Mouse (Mus musculus) small intestine, adult 2 months (tissue): Measurements from ENCODE around the gene Ccdc6. TPM values are rescaled to one million over a fixed set of nuclear protein-coding genes. Genes with fewer than 3 reads are reported as not detected.

Experiments
- H3K27ac ChIP-seq: fragments of 200-500 bp; 2 replicates; pipeline ENCODE4 v1.5.1; 2012; ENCODE audit warnings: low read depth, low read length, control low read depth, inconsistent platforms; ENCODE audit not compliant: insufficient read depth
- H3K27me3 ChIP-seq: fragments of 200-500 bp; 2 replicates; pipeline ENCODE4 v1.6.1; 2012; ENCODE audit warnings: mild to moderate bottlenecking, moderate library complexity, low read length, inconsistent platforms; ENCODE audit not compliant: control insufficient read depth, insufficient read depth
- H3K36me3 ChIP-seq: fragments of 200-500 bp; 2 replicates; pipeline ENCODE4 v1.6.1; 2012; ENCODE audit warnings: mild to moderate bottlenecking, low read length, control low read depth, inconsistent platforms; ENCODE audit not compliant: control insufficient read depth, insufficient read depth
- H3K4me1 ChIP-seq: fragments of 200-500 bp; 2 replicates; pipeline ENCODE4 v1.6.1; 2012; ENCODE audit warnings: low read length, inconsistent platforms, mixed read lengths; ENCODE audit not compliant: control insufficient read depth, insufficient read depth, insufficient read length
- H3K4me3 ChIP-seq: fragments of 200-500 bp; 2 replicates; pipeline ENCODE4 v1.5.1; 2012; ENCODE audit warnings: low read depth, mild to moderate bottlenecking, control low read depth, inconsistent platforms, low read length, moderate library complexity
- CTCF ChIP-seq: fragments of 200-500 bp; IDR thresholded peaks from 2 replicates; pipeline ENCODE4 v1.5.1; 2012; ENCODE audit warnings: low read depth, mild to moderate bottlenecking, control low read depth, inconsistent platforms, low read length, moderate library complexity, mixed read lengths; ENCODE audit not compliant: insufficient replicate concordance, insufficient read length; ENCODE audit errors: extremely low read depth
- POLR2A ChIP-seq: fragments of 200-500 bp; IDR thresholded peaks from 2 replicates; pipeline ENCODE4 v1.6.1; 2012; ENCODE audit warnings: low read depth, mild to moderate bottlenecking, control low read depth, inconsistent platforms, low read length, moderate library complexity
- WGBS: fragments of 180-500 bp; shearing (Covaris S2); methylation state at CpG from one replicate; pipeline ENCODE4 v1.1.7; 2018; 5-methylcytosine and 5-hydroxymethylcytosine counted together
- polyA plus RNA-seq: library from polyadenylated mRNA; depleted of rRNA; stranded (reverse); fragments of >200 nt; gene quantifications from 2 replicates; pipeline ENCODE4 v1.2.3, GENCODE M21; 2012

Ccdc6 gene
- polyA plus RNA-seq, 1 experiment = 34.6 TPM

- no peak overlapping the region for H3K27ac ChIP-seq
- H3K36me3 ChIP-seq = no peaks in the 10 kb centered on the region
- peaks cover 18% of the 10 kb centered on the region for H3K4me1 ChIP-seq
- TF ChIP-seq CTCF (no peak), POLR2A (no peak)
- no peak overlapping the region for H3K4me3 ChIP-seq
- H3K27me3 ChIP-seq = no peaks in the 10 kb centered on the region
- 90% methylated on average over 6 of the region's 6 CpGs for WGBS
Measured at GRCm38 (mm10) chr10:70063881-70064555, 32.9 kb upstream of the Ccdc6 start.

- Histone ChIP-seq H3K4me3 (no peak overlapping the region), H3K27ac (no peak overlapping the region), H3K27me3 (no peaks in the 10 kb centered on the region)
Measured at GRCm38 (mm10) chr10:70065191-70065590, 31.7 kb upstream of the Ccdc6 start.

GRCm38 (mm10) chr10:70066497-70067168, 30.3 kb upstream of the Ccdc6 start:
- Histone ChIP-seq H3K4me3 (no peak overlapping the region), H3K36me3 (no peaks in the 10 kb centered on the region), H3K27ac (no peak overlapping the region), H3K4me1 (peaks cover 12% of the 10 kb centered on the region; the same call in 1 of the 2 replicates), H3K27me3 (no peaks in the 10 kb centered on the region)
- TF ChIP-seq POLR2A = no peak
- 63% methylated on average over 8 of the region's 8 CpGs for WGBS

More at GRCm38 (mm10) chr10:70065191-70065590, 31.7 kb upstream of the Ccdc6 start:
- no peak for TF ChIP-seq CTCF
- Histone ChIP-seq H3K36me3 (no peaks in the 10 kb centered on the region), H3K4me1 (peaks cover 14% of the 10 kb centered on the region)
- 83% methylated on average over 3 of the region's 3 CpGs for WGBS

GRCm38 (mm10) chr10:70067169-70068115, 29.5 kb upstream of the Ccdc6 start:
- H3K4me3 ChIP-seq = no peak overlapping the region
- H3K4me1 ChIP-seq = peaks cover 10% of the 10 kb centered on the region; the same call in 1 of the 2 replicates
- peak overlapping the region; percentile 3; the same call in 1 of the 2 replicates for H3K27ac ChIP-seq
- 26% methylated on average over 6 of the region's 6 CpGs for WGBS
- H3K36me3 ChIP-seq = no peaks in the 10 kb centered on the region
- no peaks in the 10 kb centered on the region for H3K27me3 ChIP-seq
- TF ChIP-seq CTCF (no peak), POLR2A (no peak)

- Histone ChIP-seq H3K4me1 (peaks cover 10% of the 10 kb centered on the region; the same call in 1 of the 2 replicates), H3K27ac (no peak overlapping the region), H3K4me3 (no peak overlapping the region), H3K36me3 (no peaks in the 10 kb centered on the region), H3K27me3 (no peaks in the 10 kb centered on the region)
- TF ChIP-seq POLR2A = no peak
- no peak for TF ChIP-seq CTCF
- whole genome bisulfite sequencing = 76% methylated on average over 6 of the region's 6 CpGs
Measured at GRCm38 (mm10) chr10:70069321-70069720, 27.6 kb upstream of the Ccdc6 start.

- Histone ChIP-seq H3K4me1 (peaks cover 10% of the 10 kb centered on the region; the same call in 1 of the 2 replicates), H3K36me3 (no peaks in the 10 kb centered on the region), H3K27me3 (no peaks in the 10 kb centered on the region), H3K27ac (no peak overlapping the region), H3K4me3 (no peak overlapping the region)
- 87% methylated on average over 4 of the region's 4 CpGs for WGBS
- no peak for TF ChIP-seq POLR2A
- no peak for TF ChIP-seq CTCF
Measured at GRCm38 (mm10) chr10:70071334-70071733, 25.6 kb upstream of the Ccdc6 start.
